Mouse (Mus musculus) gastrocnemius, postnatal 14 days (tissue): ENCODE data around the gene Myog. TPM values are rescaled to one million over a fixed set of nuclear protein-coding genes. Genes with fewer than 3 reads are reported as not detected.

Experiments
- DNase-seq: peaks from one replicate; pipeline ENCODE4 v3.0.0; 2021; ENCODE audit warnings: mixed read lengths
- intact Hi-C: fragments of 180-260 bp; cut with DNase I; formaldehyde crosslinking; loops from one replicate; pipeline ENCODE4 v1.15.1; 2025; ENCODE audit warnings: low total_unique reads
- total RNA-seq, 2 experiments: library from RNA; stranded (reverse); gene quantifications; 2 replicates each; pipeline ENCODE4 v1.2.3; 2021

Myog gene
- total RNA-seq, 2 experiments from 2014 or later = 67.9 to 75.3 TPM

DNA sequence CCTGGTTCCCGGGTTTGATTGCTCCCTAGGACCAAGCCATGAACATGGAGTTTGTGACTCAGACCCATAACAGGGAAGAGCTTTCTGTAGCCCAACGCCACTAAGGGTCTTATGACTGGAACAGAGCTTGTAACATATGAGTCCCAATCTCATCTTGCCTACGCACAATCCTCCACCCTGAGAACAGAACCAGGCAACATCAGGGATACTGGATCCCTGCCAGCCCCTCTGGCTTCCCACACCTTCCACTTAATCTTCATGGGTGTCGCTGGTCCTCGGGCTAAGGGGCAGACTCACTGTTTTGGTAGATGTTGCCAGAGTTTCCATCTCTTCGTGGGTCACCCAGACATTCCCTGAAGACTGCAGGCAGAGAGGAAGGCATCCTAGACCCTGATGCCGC is 22.0 kb downstream of the Myog start:
- intact Hi-C loops = no loop called here
- DNase-seq = no peak

DNA sequence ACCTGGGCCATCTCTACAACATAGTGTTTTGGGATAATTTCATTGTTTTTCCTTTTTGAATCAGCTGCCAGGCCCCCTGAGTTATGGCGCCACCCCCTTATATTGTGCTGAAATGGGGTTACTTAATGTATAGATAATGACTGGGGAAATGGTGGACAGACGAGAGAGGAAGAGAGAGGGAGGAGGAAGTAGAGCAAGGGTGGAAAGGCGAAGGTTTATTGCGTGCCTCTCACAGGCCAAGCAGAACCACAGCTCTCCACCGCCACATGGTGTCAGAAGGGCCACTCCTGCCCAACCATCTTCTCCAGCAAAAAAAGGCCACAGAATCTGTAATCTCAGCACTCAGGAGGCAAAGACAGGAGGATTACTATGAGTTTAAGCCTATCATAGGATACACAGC is 25.4 kb downstream of the Myog start:
- intact Hi-C loops = no loop called here
- no peak for DNase-seq

DNA sequence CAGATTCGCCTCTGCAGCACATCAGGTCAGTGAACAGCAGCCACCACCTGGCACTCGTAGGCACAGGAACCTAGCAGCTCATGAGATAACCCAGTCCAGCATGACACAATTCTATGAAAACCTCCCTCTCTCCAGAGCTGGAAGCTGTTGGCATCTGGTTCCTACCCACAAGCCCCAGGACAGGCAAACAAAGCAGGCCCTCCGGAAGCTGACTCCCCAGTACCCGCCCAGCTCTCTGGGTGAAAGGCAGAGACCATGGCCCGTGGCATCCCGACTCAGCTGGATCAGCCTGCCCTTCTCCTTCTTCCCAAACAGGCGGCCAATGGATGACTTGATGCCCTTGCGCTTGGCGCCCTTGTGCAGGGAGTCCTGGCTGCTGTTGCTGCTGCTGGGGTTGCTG is 26.6 kb downstream of the Myog start:
- DNase-seq = no peak
- intact Hi-C loops = no loop called here

- DNase-seq = no peak
- intact Hi-C loops = no loop called here
Measured at GRCm38 (mm10) chr1:134318261-134318660, 28.5 kb downstream of the Myog start.

DNA sequence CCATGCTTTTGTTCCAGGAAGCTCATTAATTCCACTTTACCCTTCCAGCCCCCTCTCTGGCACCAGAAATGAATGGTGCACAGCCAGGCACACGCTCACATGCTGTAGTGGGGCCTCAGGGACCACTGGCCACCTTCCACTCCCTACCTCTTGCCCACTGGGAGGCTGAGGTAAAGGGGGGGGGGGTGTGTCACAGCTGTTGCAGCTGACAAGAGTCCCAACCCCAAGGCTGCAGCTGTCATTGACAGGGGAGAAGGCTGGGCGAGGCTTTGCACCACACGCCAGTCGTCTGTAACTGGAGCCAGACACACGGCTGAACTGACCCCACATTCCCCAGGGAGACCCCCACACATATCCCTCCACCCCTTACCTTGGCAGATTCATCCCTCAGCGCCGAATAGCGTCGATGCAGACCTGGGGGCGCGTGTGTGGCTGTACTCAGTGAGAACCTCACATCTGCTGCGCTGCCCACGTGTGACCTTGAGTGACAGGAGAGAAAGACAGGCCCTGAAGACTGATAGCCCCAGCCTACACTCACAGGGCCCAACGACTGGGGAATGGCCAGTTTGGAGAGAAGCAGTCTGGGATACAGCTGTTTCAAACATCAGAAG is 31.0 kb downstream of the Myog start:
- intact Hi-C loops = loop anchor here (5.0 kb wide), 3 partner anchors 78 to 168 kb away; no protein-coding TSS in a partner anchor
- DNase-seq = no peak

GRCm38 (mm10) chr1:134322591-134322990 is 32.8 kb downstream of the Myog start:
- DNase-seq = peak; percentile 47
- intact Hi-C loops = loop anchor here (5.0 kb wide), 3 partner anchors 80 to 170 kb away; no protein-coding TSS in a partner anchor

DNA sequence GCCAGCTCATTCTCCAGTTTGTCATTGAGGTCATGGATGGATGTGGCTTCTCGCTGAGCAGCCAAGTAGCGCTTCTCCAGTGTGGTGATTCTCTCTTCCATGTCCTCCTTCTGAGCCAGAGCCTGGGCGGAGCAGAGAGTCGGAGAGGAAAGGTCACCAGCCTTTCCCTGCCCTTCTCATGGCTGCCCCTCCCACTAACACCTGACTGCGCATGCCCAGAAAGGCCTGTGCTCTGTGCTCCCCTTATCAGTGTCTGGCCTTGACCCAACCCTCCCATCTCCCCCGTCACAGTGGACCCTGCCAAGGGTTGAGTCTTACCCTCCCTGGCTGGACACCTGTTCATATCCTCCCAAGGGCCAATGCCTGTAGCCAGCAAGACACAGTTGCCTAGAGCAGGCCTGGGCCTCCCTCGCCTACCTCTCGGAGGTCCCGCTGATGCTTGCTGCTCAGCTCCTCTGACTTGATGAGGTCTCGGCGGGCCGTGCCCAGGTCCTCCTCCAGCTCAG is 37.1 kb downstream of the Myog start:
- intact Hi-C loops = no loop called here

GRCm38 (mm10) chr1:134331879-134332635 is 42.3 kb downstream of the Myog start:
- intact Hi-C loops = no loop called here

More for the DNA sequence above, 37.1 kb downstream of the Myog start:
- no peak for DNase-seq

DNA sequence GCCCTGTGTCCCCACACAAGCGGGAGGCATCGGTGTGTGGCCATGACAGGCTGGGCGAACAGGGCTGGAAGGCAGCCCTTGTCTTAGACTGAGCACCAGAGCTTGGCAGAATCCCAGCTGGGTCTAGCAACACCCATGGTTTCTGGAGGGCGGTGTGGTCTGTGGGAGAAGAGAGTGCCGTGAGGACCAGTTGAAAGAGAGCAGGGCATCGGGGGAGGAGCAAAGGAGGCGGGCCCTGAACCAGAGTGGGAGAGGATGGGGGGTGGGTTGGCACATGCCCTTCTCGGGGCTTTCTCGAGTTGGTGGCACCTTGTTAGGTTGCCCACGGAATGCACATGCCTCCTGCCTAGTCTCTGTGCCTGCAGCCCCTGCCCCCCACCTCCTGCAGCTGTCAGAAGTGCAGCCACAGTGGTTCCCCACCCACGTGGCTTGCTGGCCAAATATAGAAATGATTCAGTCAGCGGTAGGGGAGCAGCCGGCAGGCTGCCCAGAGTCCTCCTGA is 43.0 kb downstream of the Myog start, which contains the start of gene Ppfia4:
Gene Ppfia4 (minus strand): TSS at position 159 of the 502 bp plus-strand sequence.
- intact Hi-C loops = no loop called here
- DNase-seq = peak; percentile 75

More at GRCm38 (mm10) chr1:134331879-134332635, 42.3 kb downstream of the Myog start:
- DNase-seq = peak; percentile 80

GRCm38 (mm10) chr1:134333371-134334110 is 43.8 kb downstream of the Myog start:
- intact Hi-C loops = no loop called here
- no peak for DNase-seq

DNA sequence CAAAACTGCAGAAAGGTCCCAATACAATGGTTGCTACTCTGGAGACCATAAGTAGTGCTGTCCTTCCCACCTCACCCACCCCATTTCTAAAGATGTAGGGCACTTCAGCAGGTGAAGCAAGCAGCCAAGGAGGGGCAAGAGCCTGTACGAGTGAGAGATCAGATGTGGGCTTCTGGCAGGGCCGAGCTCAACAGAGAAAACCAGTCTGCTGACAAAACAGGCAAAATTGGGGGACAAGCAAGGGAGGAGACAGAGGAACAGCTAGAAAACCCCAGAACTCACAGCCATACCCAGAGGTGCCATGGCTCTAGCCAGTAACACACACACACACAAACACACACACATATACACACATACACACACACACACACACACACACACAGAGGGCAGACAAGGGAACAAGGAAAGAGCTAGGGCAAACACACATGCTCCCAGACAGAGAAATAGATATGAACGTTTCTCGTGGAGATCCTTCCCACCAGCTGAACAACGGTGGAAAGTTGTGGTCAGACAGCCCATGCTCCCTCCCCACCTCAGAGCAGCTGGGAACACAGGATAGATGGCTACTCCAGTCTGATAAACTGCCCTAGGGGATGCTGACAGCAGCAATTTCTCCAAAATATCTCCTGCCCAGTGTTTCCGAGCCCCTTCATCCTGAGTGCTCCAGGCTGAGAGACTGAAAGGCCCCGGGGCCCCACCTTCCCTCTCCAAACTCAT is 44.5 kb downstream of the Myog start:
- intact Hi-C loops = no loop called here
- DNase-seq = no peak

DNA sequence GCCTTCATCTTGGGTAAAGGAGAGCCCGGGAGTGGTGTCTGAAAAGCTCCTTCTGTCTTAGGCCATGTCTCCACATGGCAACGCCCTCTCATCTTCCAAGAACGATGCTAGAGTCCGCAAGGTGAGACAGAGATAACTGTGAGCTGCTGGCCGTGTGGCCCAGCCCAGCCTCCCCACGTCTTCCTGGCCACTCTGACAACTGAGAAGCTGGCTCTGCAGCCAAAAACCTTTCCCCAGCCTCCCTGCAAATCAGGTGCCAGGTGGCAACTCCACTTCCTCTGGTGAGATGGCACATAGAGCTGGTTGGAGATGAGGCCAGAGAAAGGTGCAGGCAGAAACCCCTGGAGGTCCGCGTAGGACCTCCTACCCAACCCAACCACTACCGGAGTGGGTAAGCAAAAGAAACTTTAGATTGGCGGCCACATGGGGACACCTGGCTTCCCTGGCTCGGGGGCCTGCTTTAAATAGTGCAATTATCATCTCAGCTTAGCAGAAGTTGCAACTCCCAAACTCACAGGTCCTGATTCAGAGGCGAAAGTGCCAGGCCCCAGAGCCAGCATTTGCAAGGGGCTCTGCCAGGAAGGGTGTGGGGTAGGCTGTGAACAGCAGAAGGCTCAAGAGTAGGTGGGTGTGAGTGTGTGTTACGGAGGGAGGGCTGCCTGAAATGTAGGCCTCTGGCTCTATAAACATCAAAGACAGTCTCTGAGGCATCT is 45.6 kb downstream of the Myog start:
- no peak for DNase-seq
- intact Hi-C loops = no loop called here

DNA sequence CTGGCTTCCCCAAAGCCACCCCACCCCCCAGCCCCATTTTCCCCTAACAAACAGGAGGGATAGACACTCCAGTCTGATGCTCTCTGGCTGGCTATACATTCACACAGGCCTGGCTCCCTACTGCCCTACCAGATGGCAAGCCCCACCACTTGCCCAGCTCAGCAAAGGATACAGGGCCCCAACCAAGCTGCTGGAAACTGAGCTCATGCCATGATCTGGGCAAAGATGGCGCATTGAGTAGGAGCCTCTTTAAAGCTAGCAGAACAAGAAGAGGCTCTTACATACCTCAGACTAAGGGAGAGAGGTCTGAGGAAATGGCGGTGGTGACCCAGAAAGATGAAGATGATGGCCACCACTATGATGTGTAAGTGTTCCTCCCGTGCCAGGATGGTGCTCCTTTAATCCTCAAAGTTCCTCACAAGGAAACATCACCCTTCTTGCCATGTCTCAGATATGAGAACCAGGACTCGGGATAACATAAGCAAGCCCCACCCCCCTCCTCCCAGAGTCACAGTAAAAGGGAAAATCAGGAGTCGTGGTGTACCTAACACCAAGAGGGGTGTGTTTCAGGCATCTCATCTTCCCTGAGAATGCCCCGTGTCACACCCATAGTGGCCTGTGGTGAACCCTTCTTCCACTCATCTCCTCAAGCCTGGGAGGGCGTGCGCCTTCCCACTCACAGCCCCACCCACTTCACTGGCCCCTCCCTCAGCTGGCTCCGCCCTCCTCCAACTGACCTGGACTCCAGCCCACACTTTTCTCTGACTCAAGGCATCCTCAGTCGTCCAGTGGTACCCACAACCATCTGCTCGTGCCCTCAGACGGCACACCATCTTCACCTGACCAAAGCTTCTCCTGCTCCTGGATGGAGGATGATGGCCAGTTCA is 46.4 kb downstream of the Myog start:
- intact Hi-C loops = no loop called here
- DNase-seq = no peak

DNA sequence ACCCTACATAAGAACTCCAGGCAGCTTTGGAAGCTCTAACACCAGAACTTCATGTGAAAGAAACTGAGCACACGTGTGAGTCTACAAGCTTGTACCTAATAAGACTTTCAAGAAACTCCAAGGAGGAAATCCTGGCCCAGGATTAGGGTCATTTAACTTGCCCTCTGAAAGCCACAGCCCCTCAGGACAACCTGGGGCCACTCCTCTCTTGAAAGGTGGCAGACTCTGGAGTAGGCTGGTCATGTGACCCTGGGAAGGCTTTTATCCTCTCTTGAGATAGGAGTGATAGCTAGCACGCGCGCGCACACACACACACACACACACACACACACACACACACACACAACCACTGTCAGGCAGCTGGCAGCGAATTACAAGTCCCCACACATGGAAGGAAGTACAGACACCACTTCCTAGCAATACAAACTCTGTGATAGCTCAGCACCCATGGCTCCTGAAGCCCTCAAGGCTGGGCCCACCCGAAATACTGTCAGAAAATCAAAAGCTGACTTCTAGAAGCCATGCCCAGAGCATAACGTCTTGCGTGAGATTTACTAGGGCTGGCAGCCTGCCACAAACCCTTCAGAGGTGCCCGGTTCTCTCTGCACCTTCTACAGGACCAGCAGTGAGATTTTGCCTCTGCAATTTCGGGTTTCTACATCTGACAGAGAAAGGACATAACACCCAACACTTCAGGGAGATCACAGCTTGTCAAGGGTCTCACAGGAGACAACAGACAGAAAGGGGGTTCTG is 47.3 kb downstream of the Myog start:
- intact Hi-C loops = no loop called here
- DNase-seq = no peak

GRCm38 (mm10) chr1:134339162-134339561 is 49.4 kb downstream of the Myog start:
- intact Hi-C loops = no loop called here
- no peak for DNase-seq

DNA sequence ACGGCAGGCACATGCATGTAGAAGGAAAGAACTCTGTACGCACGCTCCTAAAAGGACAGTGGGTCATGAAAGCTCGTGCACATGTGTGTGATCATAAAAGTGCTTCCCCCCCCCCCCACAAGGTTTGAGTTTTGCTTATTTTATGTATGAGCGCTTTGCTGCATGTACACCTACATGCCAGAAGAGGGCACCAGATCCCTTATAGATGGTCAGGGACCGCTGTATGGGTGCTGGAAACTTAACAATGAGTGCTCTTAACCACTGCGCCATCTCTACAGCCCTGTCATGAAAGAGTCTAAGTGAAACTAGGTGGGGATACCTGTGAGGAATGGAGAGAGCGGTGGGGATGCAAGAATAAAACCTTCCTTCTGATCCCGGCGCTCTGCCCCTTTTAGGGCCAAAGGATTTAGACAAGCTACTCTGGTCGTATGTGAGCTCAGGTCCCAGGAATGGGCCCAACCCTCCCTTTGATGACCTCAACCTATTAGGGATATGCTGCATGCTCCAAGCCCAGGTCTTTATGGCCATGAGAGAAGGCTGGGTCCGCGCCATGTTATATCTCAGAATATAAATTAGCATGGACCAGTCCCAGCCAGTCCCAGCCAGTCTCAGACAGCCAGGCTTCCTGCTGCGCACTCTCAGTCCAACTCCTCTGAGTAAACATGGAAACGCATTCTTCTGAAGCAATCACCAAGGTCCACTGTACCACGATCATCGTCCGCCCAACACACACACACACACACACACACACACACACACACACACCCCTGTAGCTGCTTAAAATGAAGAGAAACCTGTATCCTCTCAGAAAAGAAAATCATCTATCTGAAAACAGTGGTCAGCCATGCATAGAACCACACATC is 50.2 kb downstream of the Myog start:
- DNase-seq = no peak
- intact Hi-C loops = no loop called here
